18 mouse cellular contexts compared by ENCODE assay signal in genomic region chr4:59312945-59313344, GRCm38 (mm10).
DNase-seq lines count a peak whose midpoint lies in the region; ATAC-seq lines count a peak whose summit lies in the region.
"Had no signal": no experiment of that assay in that cellular context is flagged by ENCODE, and none has a peak within 500 bp of the region (broad histone marks: within the 10 kb centered on the region; RNA-seq: fewer than 3 reads in every experiment).

No protein-coding gene starts in this region.

- H3K4me1 ChIP-seq in embryonic facial prominence, embryonic 14.5 days (ENCODE audit: control insufficient read depth, insufficient read depth, low read length), result 0 out of 2 replicates have a peak, but pooled peaks cover 5% of the 10 kb centered on the region
- H3K4me1 ChIP-seq in embryonic facial prominence, embryonic 10.5 days, result peaks cover 9% of the 10 kb centered on the region
- H3K4me1 ChIP-seq: liver, embryonic 15.5 days had no signal

- peak; percentile 69 for DNase-seq in embryonic facial prominence, embryonic 14.5 days (ENCODE audit: low spot score)
- no peak for DNase-seq in embryonic facial prominence, embryonic 10.5 days (ENCODE audit: low spot score)
- peak; percentile 24 for DNase-seq in kidney, postnatal 14 days
- DNase-seq in kidney, postnatal 25 days, result no peak
- DNase-seq in R1 (ENCODE audit: low read depth, low spot score), result peak; percentile 84
- peak; percentile 54 to 71 for DNase-seq in heart, adult 9 months (ENCODE audit: low spot score in 2 of 2)
- no peak for DNase-seq in right cerebral cortex, postnatal 36 days (ENCODE audit: low spot score in 2 of 2)
- no peak for DNase-seq in layer of hippocampus, adult 18-20 months (ENCODE audit: low spot score in 2 of 2)
- DNase-seq: adrenal gland, postnatal 25 days; embryo, embryonic 11 days; kidney, postnatal 36 days; right cerebral cortex, adult 18-20 months; thymus, adult 18-20 months had no signal

- H3K27me3 ChIP-seq in embryonic facial prominence, embryonic 14.5 days (replicated peaks; ENCODE audit: control insufficient read depth, insufficient read depth, low read length), result no peaks in the 10 kb centered on the region
- no peaks in the 10 kb centered on the region for H3K27me3 ChIP-seq in embryonic facial prominence, embryonic 10.5 days (replicated peaks; ENCODE audit: low read depth, poor library complexity, severe bottlenecking)
- H3K27me3 ChIP-seq: heart, embryonic 15.5 days; liver, embryonic 15.5 days had no signal

- WGBS in embryonic facial prominence, embryonic 14.5 days, result 61% methylated on average over 7 of the region's 7 CpGs
- WGBS in embryonic facial prominence, embryonic 10.5 days, result 76% methylated on average over 7 of the region's 7 CpGs

- H3K9me3 ChIP-seq in embryonic facial prominence, embryonic 14.5 days (ENCODE audit: control insufficient read depth, low read length), result no peaks in the 10 kb centered on the region
- H3K9me3 ChIP-seq in embryonic facial prominence, embryonic 10.5 days, result no peaks in the 10 kb centered on the region
- H3K9me3 ChIP-seq: heart, embryonic 15.5 days; liver, embryonic 15.5 days had no signal

- no peak overlapping the region for H3K9ac ChIP-seq in embryonic facial prominence, embryonic 14.5 days (ENCODE audit: low read depth, low read length)
- H3K9ac ChIP-seq: heart, embryonic 15.5 days; liver, embryonic 15.5 days had no signal

- no peak overlapping the region for H3K27ac ChIP-seq in embryonic facial prominence, embryonic 14.5 days (replicated peaks; ENCODE audit: low read depth, low read length)
- no peak overlapping the region for H3K27ac ChIP-seq in embryonic facial prominence, embryonic 10.5 days (replicated peaks)
- H3K27ac ChIP-seq: heart, embryonic 15.5 days; liver, embryonic 15.5 days had no signal

- no peak overlapping the region for H3K4me3 ChIP-seq in embryonic facial prominence, embryonic 14.5 days (ENCODE audit: low read depth, low read length)
- no peak overlapping the region for H3K4me3 ChIP-seq in embryonic facial prominence, embryonic 10.5 days
- H3K4me3 ChIP-seq: erythroblast, embryonic 14.5 days; heart, embryonic 15.5 days; liver, embryonic 15.5 days; myocyte had no signal

- H3K36me3 ChIP-seq in embryonic facial prominence, embryonic 14.5 days (ENCODE audit: control insufficient read depth, insufficient read depth, low read length), result no peaks in the 10 kb centered on the region
- H3K36me3 ChIP-seq in embryonic facial prominence, embryonic 10.5 days (replicated peaks), result no peaks in the 10 kb centered on the region
- H3K36me3 ChIP-seq: heart, embryonic 15.5 days had no signal

- H3K4me2 ChIP-seq in embryonic facial prominence, embryonic 14.5 days (ENCODE audit: low read depth, low read length), result no peak overlapping the region
- H3K4me2 ChIP-seq: heart, embryonic 15.5 days; liver, embryonic 15.5 days had no signal

- no peak for ATAC-seq in embryonic facial prominence, embryonic 14.5 days (ENCODE audit: low read depth)
- ATAC-seq: inflammation-experienced regulatory T-cells, adult 6 months had no signal

Comparison
In these comparisons a context has a peak if more than half of its experiments do, and no peak if none do; other contexts are left out.
1. DNase-seq: peak in embryonic facial prominence, embryonic 14.5 days (single experiment), kidney, postnatal 14 days (single experiment), R1 (single experiment) and heart, adult 9 months (2 of 2); none in embryonic facial prominence, embryonic 10.5 days (single experiment), kidney, postnatal 25 days (0 of 2), right cerebral cortex, postnatal 36 days (0 of 2) and layer of hippocampus, adult 18-20 months (0 of 2).